Mouse (Mus musculus) liver, embryonic 12.5 days (tissue): ENCODE results near the gene Tldc2. TPM values are rescaled to one million over a fixed set of nuclear protein-coding genes. Genes with fewer than 3 reads are reported as not detected.

Source experiments
- ATAC-seq: fragments of 200-750 bp; cut with Nextera tagmentation; 2 replicates; pipeline ENCODE4 v1.8.0; 2017; ENCODE audit warnings: moderate number of reproducible peaks, mild to moderate bottlenecking, moderate library complexity
- H3K27ac ChIP-seq: fragments of 300-500 bp; sonication (generic); 2 replicates; pipeline ENCODE4 v1.5.1; 2016; ENCODE audit warnings: mild to moderate bottlenecking
- H3K27me3 ChIP-seq: fragments of 300-500 bp; sonication (generic); replicated peaks from 2 replicates; pipeline ENCODE4 v1.6.1; 2016; ENCODE audit warnings: mild to moderate bottlenecking, moderate library complexity
- H3K36me3 ChIP-seq: fragments of 300-500 bp; sonication (generic); 2 replicates; pipeline ENCODE4 v1.6.1; 2016; ENCODE audit warnings: mild to moderate bottlenecking, moderate library complexity
- H3K4me1 ChIP-seq: fragments of 300-500 bp; sonication (generic); 2 replicates; pipeline ENCODE4 v1.6.1; 2016
- H3K4me2 ChIP-seq: fragments of 300-500 bp; sonication (generic); 2 replicates; pipeline ENCODE4 v1.6.1; 2016; ENCODE audit warnings: mild to moderate bottlenecking, moderate library complexity
- H3K4me3 ChIP-seq: fragments of 300-500 bp; sonication (generic); 2 replicates; pipeline ENCODE4 v1.5.1; 2016; ENCODE audit warnings: mild to moderate bottlenecking, moderate library complexity
- H3K9ac ChIP-seq: fragments of 300-500 bp; sonication (generic); 2 replicates; pipeline ENCODE4 v1.6.1; 2016; ENCODE audit warnings: mild to moderate bottlenecking, moderate library complexity
- H3K9me3 ChIP-seq: fragments of 300-500 bp; sonication (generic); replicated peaks from 2 replicates; pipeline ENCODE4 v1.6.1; 2016; ENCODE audit warnings: mild to moderate bottlenecking, moderate library complexity
- WGBS: fragments of 180-500 bp; shearing (Covaris S2); methylation state at CpG from one replicate; pipeline ENCODE4 v1.1.7; 2016; ENCODE audit not compliant: insufficient replicate concordance; 5-methylcytosine and 5-hydroxymethylcytosine counted together
- polyA plus RNA-seq: library from polyadenylated mRNA; unstranded; fragments of >200 nt; fragmentation: Nextera tagmentation; extraction: Ambion mirVana; gene quantifications from 2 replicates; pipeline ENCODE4 v1.2.1, GENCODE M21; 2016

Gene Tldc2
- polyA plus RNA-seq, result 0.29 TPM in 1 of 2 replicates, not detected in the other

DNA sequence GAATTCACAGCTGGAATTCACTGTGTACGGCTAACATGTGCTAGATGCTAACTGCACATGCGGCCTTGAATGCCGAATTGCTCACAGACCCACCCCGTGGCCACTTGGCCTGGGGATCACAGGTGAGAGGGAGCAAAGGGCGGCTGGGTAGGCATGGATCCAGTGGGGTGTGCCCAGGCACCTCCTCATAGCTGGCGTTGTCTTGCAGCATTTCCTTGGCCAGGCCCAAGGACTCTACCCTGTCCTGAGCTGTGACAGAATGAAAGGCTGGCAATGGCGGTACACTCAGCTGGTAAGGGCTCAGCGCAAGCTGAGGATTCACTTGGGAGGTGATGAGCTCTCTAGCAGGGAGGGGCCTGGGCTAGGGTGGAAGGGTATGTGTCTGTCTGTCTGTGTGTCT is at the start of gene Tldc2:
Tldc2 (plus strand) TSS at position 260 of the 400 bp plus-strand sequence.
- H3K4me1 ChIP-seq, result peaks cover 12% of the 10 kb centered on the region; the same call in 1 of the 2 replicates
- H3K4me3 ChIP-seq, result no peak within 1 kb of the TSS
- no peaks in the 10 kb centered on the region for H3K9me3 ChIP-seq
- H3K27me3 ChIP-seq, result peaks cover 28% of the 10 kb centered on the region
- H3K4me2 ChIP-seq, result no peak within 1 kb of the TSS
- no peak within 1 kb of the TSS for H3K9ac ChIP-seq
- no peak for ATAC-seq
- 78% methylated on average over 8 of the region's 8 CpGs for WGBS
- no peak within 1 kb of the TSS for H3K27ac ChIP-seq
- H3K36me3 ChIP-seq, result no peaks in the 10 kb centered on the region

DNA sequence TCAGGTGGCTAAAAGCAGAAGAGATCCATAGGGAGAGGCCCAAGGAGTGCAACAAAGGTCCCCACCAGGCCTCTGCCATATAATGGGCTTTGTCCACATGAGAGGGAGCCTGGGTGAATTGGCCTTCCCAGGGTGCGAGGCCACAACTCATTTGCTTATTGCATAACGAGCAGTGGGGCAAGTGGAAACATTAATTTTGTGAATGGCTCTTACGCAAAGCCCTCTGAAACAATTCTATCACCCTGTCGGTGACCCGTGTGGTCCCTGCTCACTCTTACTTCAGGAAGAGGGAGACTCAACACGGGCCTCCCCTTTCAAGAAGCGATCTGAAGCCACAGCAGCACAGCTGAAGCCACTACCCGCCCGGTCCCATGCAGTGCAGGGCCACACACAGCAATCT is 49.6 kb upstream of the Tldc2 start:
- WGBS, result 72% methylated on average over 9 of the region's 9 CpGs
- ATAC-seq, result no peak

GRCm38 (mm10) chr2:157039900-157040648 is 46.8 kb upstream of the Tldc2 start:
- Histone ChIP-seq H3K9me3 (no peaks in the 10 kb centered on the region), H3K4me3 (no peak overlapping the region), H3K36me3 (peaks cover 41% of the 10 kb centered on the region), H3K27me3 (no peaks in the 10 kb centered on the region), H3K4me2 (no peak overlapping the region), H3K4me1 (no peaks in the 10 kb centered on the region), H3K27ac (no peak overlapping the region), H3K9ac (no peak overlapping the region)
- WGBS, result 90% methylated on average over 48 of the region's 50 CpGs
- no peak for ATAC-seq

More for the DNA sequence above, 49.6 kb upstream of the Tldc2 start:
- Histone ChIP-seq H3K9me3 (no peaks in the 10 kb centered on the region), H3K4me1 (no peaks in the 10 kb centered on the region), H3K27ac (no peak overlapping the region), H3K9ac (no peak overlapping the region), H3K4me2 (no peak overlapping the region), H3K4me3 (no peak overlapping the region), H3K27me3 (no peaks in the 10 kb centered on the region), H3K36me3 (peaks cover 41% of the 10 kb centered on the region)

GRCm38 (mm10) chr2:157040649-157041046 is 46.2 kb upstream of the Tldc2 start:
- WGBS, result 83% methylated on average over 17 of the region's 17 CpGs
- H3K27ac ChIP-seq, result no peak overlapping the region
- H3K4me2 ChIP-seq, result no peak overlapping the region
- no peak overlapping the region for H3K4me3 ChIP-seq
- no peak for ATAC-seq
- H3K36me3 ChIP-seq, result peaks cover 47% of the 10 kb centered on the region
- H3K9me3 ChIP-seq, result no peaks in the 10 kb centered on the region
- H3K27me3 ChIP-seq, result no peaks in the 10 kb centered on the region
- H3K4me1 ChIP-seq, result no peaks in the 10 kb centered on the region
- no peak overlapping the region for H3K9ac ChIP-seq

- Histone ChIP-seq H3K9ac (no peak overlapping the region), H3K36me3 (peaks cover 55% of the 10 kb centered on the region), H3K27me3 (no peaks in the 10 kb centered on the region), H3K4me2 (no peak overlapping the region), H3K4me3 (no peak overlapping the region), H3K9me3 (no peaks in the 10 kb centered on the region), H3K4me1 (no peaks in the 10 kb centered on the region), H3K27ac (no peak overlapping the region)
- WGBS, result 34% methylated on average over 7 of the region's 7 CpGs
- ATAC-seq, result no peak
Observed at GRCm38 (mm10) chr2:157041421-157041820, 45.4 kb upstream of the Tldc2 start.

- Histone ChIP-seq H3K4me3 (no peak overlapping the region), H3K27me3 (no peaks in the 10 kb centered on the region), H3K4me2 (no peak overlapping the region), H3K36me3 (peaks cover 50% of the 10 kb centered on the region), H3K4me1 (no peaks in the 10 kb centered on the region), H3K9me3 (no peaks in the 10 kb centered on the region), H3K9ac (no peak overlapping the region), H3K27ac (no peak overlapping the region)
- WGBS, result 86% methylated on average over 8 of the region's 8 CpGs
- ATAC-seq, result no peak
Observed at GRCm38 (mm10) chr2:157043556-157043955, 43.3 kb upstream of the Tldc2 start.

- no peak for ATAC-seq
- H3K9ac ChIP-seq, result no peak overlapping the region
- H3K27ac ChIP-seq, result no peak overlapping the region
- no peak overlapping the region for H3K4me3 ChIP-seq
- no peaks in the 10 kb centered on the region for H3K27me3 ChIP-seq
- no peaks in the 10 kb centered on the region for H3K4me1 ChIP-seq
- H3K4me2 ChIP-seq, result no peak overlapping the region
- H3K9me3 ChIP-seq, result no peaks in the 10 kb centered on the region
- peaks cover 54% of the 10 kb centered on the region for H3K36me3 ChIP-seq
Observed at GRCm38 (mm10) chr2:157043987-157044386, 42.9 kb upstream of the Tldc2 start.

DNA sequence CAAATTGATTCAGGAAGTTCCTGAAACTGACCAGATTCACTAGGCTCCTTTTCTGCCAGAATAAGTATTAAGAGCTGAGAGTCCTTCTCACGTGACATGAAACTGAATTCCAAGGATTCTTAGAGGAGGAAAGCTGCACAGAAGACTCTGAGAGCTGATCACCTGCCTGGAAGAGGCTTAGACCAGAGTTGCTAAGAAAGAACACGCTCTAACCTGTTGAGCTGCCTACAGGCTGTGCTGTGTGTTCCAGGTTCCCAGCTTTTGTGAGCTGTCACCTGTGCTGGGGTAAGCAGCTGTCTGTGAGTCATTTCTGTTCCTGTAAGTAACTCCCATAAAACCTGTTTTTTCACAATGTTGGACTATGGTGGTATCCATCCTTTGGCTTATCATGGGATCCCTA is 40.9 kb upstream of the Tldc2 start:
- H3K36me3 ChIP-seq, result peaks cover 35% of the 10 kb centered on the region
- WGBS, result 77% methylated on average over 2 of the region's 2 CpGs
- no peak for ATAC-seq

DNA sequence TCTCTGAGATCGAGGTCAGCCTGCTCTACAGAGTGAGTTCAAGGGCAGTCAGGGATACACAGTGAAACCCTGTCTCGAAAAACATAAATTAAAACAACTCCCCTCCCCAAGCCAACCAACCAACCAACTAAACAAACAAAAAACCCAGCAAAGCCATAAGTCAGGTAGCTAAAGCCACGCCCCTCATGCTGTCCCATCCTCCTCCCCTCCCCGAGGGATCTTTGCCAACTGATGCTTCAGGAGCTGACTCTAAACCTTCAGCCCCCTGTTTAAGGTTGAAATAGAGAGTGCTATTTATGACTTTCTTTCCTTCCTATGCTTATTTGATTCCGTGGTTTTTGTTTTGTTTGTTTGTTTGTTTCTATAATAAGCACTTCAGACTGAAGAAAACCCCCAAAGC is 39.9 kb upstream of the Tldc2 start:
- H3K27ac ChIP-seq, result no peak overlapping the region
- H3K4me3 ChIP-seq, result no peak overlapping the region
- H3K4me2 ChIP-seq, result no peak overlapping the region
- no peaks in the 10 kb centered on the region for H3K4me1 ChIP-seq
- peaks cover 36% of the 10 kb centered on the region for H3K36me3 ChIP-seq
- WGBS, result 60% methylated on average over 5 of the region's 5 CpGs
- no peaks in the 10 kb centered on the region for H3K27me3 ChIP-seq
- no peaks in the 10 kb centered on the region for H3K9me3 ChIP-seq
- H3K9ac ChIP-seq, result no peak overlapping the region
- no peak for ATAC-seq

More for the DNA sequence above, 40.9 kb upstream of the Tldc2 start:
- Histone ChIP-seq H3K9ac (no peak overlapping the region), H3K27ac (no peak overlapping the region), H3K4me3 (no peak overlapping the region), H3K4me2 (no peak overlapping the region), H3K4me1 (no peaks in the 10 kb centered on the region), H3K27me3 (no peaks in the 10 kb centered on the region), H3K9me3 (no peaks in the 10 kb centered on the region)

- Histone ChIP-seq H3K9ac (no peak overlapping the region), H3K27me3 (no peaks in the 10 kb centered on the region), H3K36me3 (peaks cover 46% of the 10 kb centered on the region), H3K4me2 (no peak overlapping the region), H3K4me1 (no peaks in the 10 kb centered on the region), H3K9me3 (no peaks in the 10 kb centered on the region), H3K27ac (no peak overlapping the region), H3K4me3 (no peak overlapping the region)
- no peak for ATAC-seq
- 81% methylated on average over 13 of the region's 13 CpGs for WGBS
Observed at GRCm38 (mm10) chr2:157048395-157049181, 38.3 kb upstream of the Tldc2 start.

DNA sequence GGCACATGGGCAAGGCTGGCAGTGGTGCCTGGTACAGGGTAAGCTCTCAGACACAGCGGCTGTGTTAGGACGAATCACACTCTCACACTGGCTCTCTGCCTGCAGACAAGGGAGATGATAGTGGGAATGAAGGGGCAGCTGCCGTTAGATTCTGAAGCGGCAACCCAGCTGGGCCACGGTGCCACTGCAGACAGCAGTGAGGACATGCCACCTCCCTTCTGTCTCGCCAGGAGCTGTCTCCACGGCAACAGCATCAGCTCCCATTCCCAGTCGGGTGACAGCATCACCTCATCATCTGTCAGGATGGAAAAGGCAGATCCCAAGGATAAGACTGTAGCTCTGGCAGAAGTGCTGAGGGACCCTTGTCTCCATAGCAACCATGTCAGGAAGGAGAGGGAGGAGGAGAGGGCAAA is 37.0 kb upstream of the Tldc2 start:
- no peaks in the 10 kb centered on the region for H3K27me3 ChIP-seq
- H3K4me1 ChIP-seq, result no peaks in the 10 kb centered on the region
- H3K27ac ChIP-seq, result no peak overlapping the region
- H3K36me3 ChIP-seq, result peaks cover 47% of the 10 kb centered on the region
- 74% methylated on average over 8 of the region's 8 CpGs for WGBS
- H3K9me3 ChIP-seq, result no peaks in the 10 kb centered on the region
- H3K4me3 ChIP-seq, result no peak overlapping the region
- no peak overlapping the region for H3K9ac ChIP-seq
- no peak overlapping the region for H3K4me2 ChIP-seq
- ATAC-seq, result no peak

- Histone ChIP-seq H3K4me1 (no peaks in the 10 kb centered on the region), H3K9ac (no peak overlapping the region), H3K27ac (no peak overlapping the region), H3K9me3 (no peaks in the 10 kb centered on the region), H3K4me3 (no peak overlapping the region), H3K36me3 (peaks cover 33% of the 10 kb centered on the region), H3K4me2 (no peak overlapping the region), H3K27me3 (no peaks in the 10 kb centered on the region)
- ATAC-seq, result no peak
- WGBS, result 79% methylated on average over 8 of the region's 8 CpGs
Observed at GRCm38 (mm10) chr2:157052448-157052847, 34.4 kb upstream of the Tldc2 start.
